Mouse (Mus musculus): Measurements from ENCODE around the gene Hapln2. TPM values are rescaled to one million over a fixed set of nuclear protein-coding genes. Genes with fewer than 3 reads are reported as not detected.

The Hapln2 gene
- total and polyA plus RNA-seq, 3 experiments = not detected

DNA sequence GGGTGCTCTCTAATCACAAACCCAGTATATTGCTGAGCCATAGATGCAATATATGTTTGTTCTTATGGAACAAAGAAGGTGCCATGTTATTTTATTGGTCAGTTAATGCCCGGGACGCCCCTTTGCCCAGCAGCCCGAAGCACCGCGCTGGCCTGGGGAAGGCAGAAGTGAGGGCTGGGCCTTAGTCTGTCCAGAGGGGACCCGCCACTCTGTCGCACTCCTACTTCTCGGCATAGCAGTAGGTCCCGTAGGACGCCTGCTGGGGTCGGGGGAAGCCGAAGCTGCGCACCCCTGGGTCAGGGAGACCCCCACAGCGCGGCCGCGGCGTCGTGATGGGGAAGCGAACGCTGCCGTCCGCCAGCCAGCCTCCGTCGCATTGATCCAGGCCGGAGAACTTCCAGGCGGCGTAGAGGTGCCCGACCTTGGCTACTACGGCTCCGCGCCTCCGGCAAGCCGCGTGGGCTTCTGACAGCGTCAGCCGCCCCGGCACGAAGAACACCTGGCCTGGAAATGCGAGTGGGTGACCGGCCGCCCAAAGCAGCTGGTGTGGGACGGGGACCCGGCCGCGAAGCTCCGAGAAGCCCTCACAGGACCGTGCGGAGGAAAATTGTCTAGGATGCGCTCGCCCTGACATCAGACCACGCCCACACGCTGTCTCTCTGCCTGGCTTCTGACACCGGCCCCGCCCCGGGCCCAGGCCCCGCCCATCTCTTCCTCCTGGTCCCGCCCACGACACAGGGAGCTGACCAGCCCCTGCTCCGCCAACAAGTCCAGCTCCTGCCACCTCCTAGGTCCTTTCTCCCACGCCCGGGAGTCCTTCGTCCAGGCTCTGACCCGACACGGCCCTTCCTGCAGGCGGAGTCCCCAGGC is 4.8 kb downstream of the Hapln2 start:
- Histone ChIP-seq H3K27ac (ENCODE audit: control insufficient read depth, low read depth, low read length) (no peak overlapping the region), H3K9ac (ENCODE audit: control insufficient read depth, low read depth, low read length, poor library complexity, severe bottlenecking) (no peak overlapping the region), H3K4me3 (ENCODE audit: control insufficient read depth in 1 of 2, insufficient read depth in 1 of 2, low read depth in 2 of 2, low read length in 2 of 2) (no peak overlapping the region), H3K36me3 (ENCODE audit: control insufficient read depth in 1 of 2, insufficient read depth in 2 of 2, low read length in 2 of 2) (no peaks in the 10 kb centered on the region), H3K79me2 (ENCODE audit: control insufficient read depth, insufficient read depth, low read length, poor library complexity) (no peaks in the 10 kb centered on the region), H3K9me3 (replicated peaks; ENCODE audit: insufficient read depth, low read length) (no peaks in the 10 kb centered on the region), H3K27me3 (ENCODE audit: control insufficient read depth in 1 of 2, insufficient read depth in 2 of 2, low read length in 2 of 2) (peaks cover 8 to 10% of the 10 kb centered on the region in 2 experiments), H3K4me1 (ENCODE audit: control insufficient read depth in 1 of 2, insufficient read depth in 2 of 2, low read length in 2 of 2) (no peaks in the 10 kb centered on the region)
- DNase-seq (ENCODE audit: low read depth, low spot score) = no peak
- TF ChIP-seq POLR2A (IDR thresholded peaks at IDR 0.05; ENCODE audit: control insufficient read depth in 1 of 2, insufficient read depth in 1 of 2, low read depth in 1 of 2, low read length in 2 of 2, poor library complexity in 1 of 2) = no peak
- TF ChIP-seq ZC3H11A (IDR thresholded peaks at IDR 0.05; ENCODE audit: low read depth, low read length) = no peak
- no peak for TF ChIP-seq MAFK (IDR thresholded peaks at IDR 0.05; ENCODE audit: borderline replicate concordance, low read depth, low read length)
- no peak for TF ChIP-seq CHD1 (IDR thresholded peaks at IDR 0.05; ENCODE audit: low read depth, low read length)
- TF ChIP-seq KAT2A (conservative IDR thresholded peaks at IDR 0.05; ENCODE audit: low read depth, low read length) = no peak
- TF ChIP-seq USF1 (IDR thresholded peaks at IDR 0.05; ENCODE audit: low read depth, low read length) = no peak

DNA sequence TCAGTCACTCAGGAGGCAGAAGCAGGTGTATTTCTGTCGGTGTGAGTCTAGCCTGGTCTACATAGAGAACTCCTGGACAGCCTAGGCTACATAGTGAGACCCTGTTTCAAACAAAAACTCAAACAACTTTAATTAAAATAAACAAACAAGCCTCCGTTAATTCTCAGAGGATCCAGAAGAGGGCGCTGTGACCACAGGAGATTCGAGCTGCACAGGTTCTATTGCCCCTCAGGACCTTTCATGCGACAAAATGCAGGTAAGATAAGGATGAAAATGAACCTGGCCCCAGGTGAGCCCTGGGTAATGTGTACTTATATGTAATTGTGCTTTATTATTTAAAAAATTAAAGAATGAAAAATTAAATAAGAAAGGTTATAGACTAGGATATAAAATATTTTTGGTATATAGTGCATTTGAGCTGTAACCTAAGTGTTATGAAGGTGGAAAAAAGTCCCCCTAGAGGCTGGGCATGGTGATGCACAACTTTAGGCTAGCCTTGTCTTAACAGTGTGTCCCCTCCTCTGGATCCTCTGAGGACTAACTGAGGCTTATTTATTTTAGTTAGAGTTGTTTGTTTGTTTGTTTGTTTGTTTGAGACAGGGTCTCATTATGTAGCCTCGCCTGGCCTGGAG is 16.6 kb downstream of the Hapln2 start:
- Histone ChIP-seq H3K4me1 (ENCODE audit: control insufficient read depth in 1 of 2, insufficient read depth in 2 of 2, low read length in 2 of 2) (no peaks in the 10 kb centered on the region), H3K27ac (ENCODE audit: control insufficient read depth, low read depth, low read length) (no peak overlapping the region), H3K79me2 (ENCODE audit: control insufficient read depth, insufficient read depth, low read length, poor library complexity) (no peaks in the 10 kb centered on the region), H3K36me3 (ENCODE audit: control insufficient read depth in 1 of 2, insufficient read depth in 2 of 2, low read length in 2 of 2) (no peaks in the 10 kb centered on the region), H3K4me3 (ENCODE audit: control insufficient read depth in 1 of 2, insufficient read depth in 1 of 2, low read depth in 2 of 2, low read length in 2 of 2) (no peak overlapping the region), H3K9me3 (replicated peaks; ENCODE audit: insufficient read depth, low read length) (no peaks in the 10 kb centered on the region), H3K9ac (ENCODE audit: control insufficient read depth, low read depth, low read length, poor library complexity, severe bottlenecking) (no peak overlapping the region), H3K27me3 (ENCODE audit: control insufficient read depth in 1 of 2, insufficient read depth in 2 of 2, low read length in 2 of 2) (peaks cover 0 to 3% of the 10 kb centered on the region in 2 experiments; a peak in 2 of 4 replicates)
- peak; percentile 24; the same call in 1 of the 2 replicates for TF ChIP-seq GATA1 (IDR thresholded peaks at IDR 0.05; ENCODE audit: low read depth, low read length)
- TF ChIP-seq ZMIZ1 (IDR thresholded peaks at IDR 0.05; ENCODE audit: low read depth, low read length) = no peak
- TF ChIP-seq POLR2AphosphoS2 (IDR thresholded peaks at IDR 0.05; ENCODE audit: low read length) = no peak
- peak; percentile 50 for TF ChIP-seq RAD21 (IDR thresholded peaks at IDR 0.05; ENCODE audit: low read depth, low read length)
- TF ChIP-seq CTCF (IDR thresholded peaks at IDR 0.05 in 2 of 3, conservative IDR thresholded peaks at IDR 0.05 in 1 of 3; ENCODE audit: control insufficient read depth in 1 of 3, insufficient read depth in 1 of 3, low read depth in 2 of 3, low read length in 3 of 3, poor library complexity in 1 of 3, severe bottlenecking in 1 of 3) = peak; percentile 58 to 77 (median 68)
- no peak for TF ChIP-seq BHLHE40 (IDR thresholded peaks at IDR 0.05; ENCODE audit: borderline replicate concordance, low read depth, low read length)
- TF ChIP-seq UBTF (IDR thresholded peaks at IDR 0.05; ENCODE audit: borderline replicate concordance, insufficient read depth, low read depth, low read length) = no peak
- TF ChIP-seq ZC3H11A (IDR thresholded peaks at IDR 0.05; ENCODE audit: low read depth, low read length) = peak; percentile 41; the same call in 1 of the 2 replicates
- TF ChIP-seq EP300 (IDR thresholded peaks at IDR 0.05; ENCODE audit: low read depth in 1 of 2, low read length in 2 of 2) = no peak
- no peak for TF ChIP-seq E2F4 (IDR thresholded peaks at IDR 0.05; ENCODE audit: borderline replicate concordance, low read depth, low read length)
- TF ChIP-seq SMC3 (IDR thresholded peaks at IDR 0.05; ENCODE audit: low read depth, low read length) = peak; percentile 54
- peak; percentile 76 for DNase-seq (ENCODE audit: low read depth, low spot score)
